Mouse (Mus musculus) kidney, adult 2 months (tissue): Measurements from ENCODE around the gene Fads6.

Source experiments
- CTCF ChIP-seq: fragments of 200-500 bp; conservative IDR thresholded peaks from 2 replicates; pipeline ENCODE4 v1.5.1; 2011; ENCODE audit warnings: low read depth, mild to moderate bottlenecking, control low read depth, low read length, moderate library complexity, mixed read lengths; ENCODE audit not compliant: insufficient read depth, insufficient read length
- POLR2A ChIP-seq: fragments of 200-500 bp; IDR thresholded peaks from one replicate; pipeline ENCODE4 v1.6.1; 2011; ENCODE audit warnings: low read depth, low read length, control low read depth

DNA sequence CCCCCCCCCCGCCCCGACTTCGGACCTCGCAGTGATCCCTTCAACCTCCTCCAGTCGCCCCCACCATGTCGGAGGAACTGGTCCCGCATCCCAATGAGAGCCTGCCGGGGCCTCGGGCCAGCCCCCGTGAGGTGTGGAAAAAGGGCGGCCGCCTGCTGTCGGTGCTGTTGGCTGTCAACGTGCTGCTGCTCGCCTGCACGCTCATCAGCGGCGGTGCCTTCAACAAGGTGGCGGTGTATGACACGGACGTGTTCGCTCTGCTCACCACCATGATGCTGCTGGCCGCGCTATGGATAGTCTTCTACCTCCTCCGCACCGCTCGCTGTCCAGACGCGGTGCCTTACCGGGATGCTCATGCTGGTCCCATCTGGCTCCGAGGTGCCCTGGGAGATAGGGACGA lies 25.9 kb upstream of the Fads6 start:
- no peak for TF ChIP-seq POLR2A
- TF ChIP-seq CTCF: no peak
